Mouse (Mus musculus) E14TG2a.4 (cell line): ENCODE results near the gene Nfic.

Source experiments
- CTCF ChIP-seq: conservative IDR thresholded peaks from 2 replicates; pipeline ENCODE4 v1.5.1; 2014; ENCODE audit warnings: low read length
- POU5F1 ChIP-seq: IDR thresholded peaks from 2 replicates; pipeline ENCODE4 v1.6.1; 2014; ENCODE audit warnings: low read length, borderline replicate concordance

DNA sequence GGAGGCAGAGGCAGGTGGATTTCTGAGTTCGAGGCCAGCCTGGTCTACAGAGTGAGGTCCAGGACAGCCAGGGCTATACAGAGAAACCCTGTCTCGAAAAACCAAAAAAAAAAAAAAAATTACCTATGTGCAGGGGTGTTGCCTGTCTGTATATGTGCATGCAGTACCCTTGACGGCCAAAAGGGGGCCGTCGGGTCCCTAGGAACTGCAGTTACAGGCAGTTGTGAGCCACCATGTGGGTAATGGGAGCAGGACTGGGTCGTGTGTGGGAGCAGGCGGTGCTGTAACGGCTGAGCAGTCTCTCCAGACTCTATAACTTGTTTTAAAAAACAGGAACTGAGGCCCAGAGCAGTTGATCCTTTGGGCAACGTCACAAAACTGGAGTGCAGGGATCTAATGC lies 28.5 kb upstream of the Nfic start:
- TF ChIP-seq CTCF (peak; percentile 67), POU5F1 (no peak)
